Mouse (Mus musculus): ENCODE measurements around the gene Glt1d1. TPM values are rescaled to one million over a fixed set of nuclear protein-coding genes. Genes with fewer than 3 reads are reported as not detected.

Glt1d1 gene
- total RNA-seq (2021), result not detected
- polyA plus RNA-seq (2012; rRNA removed), result not detected in 2 replicates
- long read RNA-seq, result 0 reads

GRCm38 (mm10) chr5:127632167-127633145 is at the start of gene Glt1d1, which contains the start of gene Slc15a4:
TSS of gene Glt1d1 (plus strand) at chr5:127632262.
TSS of gene Slc15a4 (minus strand) at chr5:127632897.
- DNase-seq, result no peak
- no peak within 1 kb of the TSS for H3K9ac ChIP-seq (ENCODE audit: low read depth, low read length)
- 1% methylated on average over 62 of the region's 62 CpGs for WGBS
- no peaks in the 10 kb centered on the region for H3K79me2 ChIP-seq (replicated peaks; ENCODE audit: control insufficient read depth, insufficient read depth, low read length)
- no peak within 1 kb of the TSS for H3K27ac ChIP-seq
- no peak for TF ChIP-seq CTCF (IDR thresholded peaks at IDR 0.05)
- TF ChIP-seq EP300 (IDR thresholded peaks at IDR 0.05; ENCODE audit: insufficient read depth, low read depth, low read length), result no peak
- TF ChIP-seq POLR2A (IDR thresholded peaks at IDR 0.05; ENCODE audit: insufficient read depth, low read depth, low read length), result no peak
- intact Hi-C loops (cut with DNase I), result no loop called here
- H3K4me1 ChIP-seq (ENCODE audit: control insufficient read depth, insufficient read depth, low read length), result no peaks in the 10 kb centered on the region
- no peak within 1 kb of the TSS for H3K4me3 ChIP-seq
- no peaks in the 10 kb centered on the region for H3K36me3 ChIP-seq (ENCODE audit: control insufficient read depth, insufficient read depth, low read length)
- peaks cover 13% of the 10 kb centered on the region for H3K27me3 ChIP-seq (ENCODE audit: control insufficient read depth, insufficient read depth, low read length)

- Histone ChIP-seq H3K27me3 (ENCODE audit: control insufficient read depth, insufficient read depth, low read length) (no peaks in the 10 kb centered on the region), H3K27ac (no peak overlapping the region), H3K4me3 (no peak overlapping the region), H3K4me1 (ENCODE audit: control insufficient read depth, insufficient read depth, low read length) (no peaks in the 10 kb centered on the region), H3K36me3 (ENCODE audit: control insufficient read depth, insufficient read depth, low read length) (no peaks in the 10 kb centered on the region), H3K79me2 (replicated peaks; ENCODE audit: control insufficient read depth, insufficient read depth, low read length) (no peaks in the 10 kb centered on the region), H3K9ac (ENCODE audit: low read depth, low read length) (no peak overlapping the region)
- intact Hi-C loops (cut with DNase I), result no loop called here
- no peak for DNase-seq
- 73% methylated on average over 8 of the region's 8 CpGs for WGBS
- no peak for TF ChIP-seq POLR2A (IDR thresholded peaks at IDR 0.05; ENCODE audit: insufficient read depth, low read depth, low read length)
- TF ChIP-seq CTCF (IDR thresholded peaks at IDR 0.05), result peak; percentile 31
- no peak for TF ChIP-seq EP300 (IDR thresholded peaks at IDR 0.05; ENCODE audit: insufficient read depth, low read depth, low read length)
These were observed 48.4 kb upstream of the Glt1d1 start for GRCm38 (mm10) chr5:127583658-127584057.

- intact Hi-C loops (cut with DNase I), result no loop called here
- no peak for DNase-seq
- TF ChIP-seq EP300 (IDR thresholded peaks at IDR 0.05; ENCODE audit: insufficient read depth, low read depth, low read length) (no peak), POLR2A (IDR thresholded peaks at IDR 0.05; ENCODE audit: insufficient read depth, low read depth, low read length) (no peak), CTCF (IDR thresholded peaks at IDR 0.05) (peak; percentile 40)
- Histone ChIP-seq H3K4me3 (no peak overlapping the region), H3K36me3 (ENCODE audit: control insufficient read depth, insufficient read depth, low read length) (no peaks in the 10 kb centered on the region), H3K9ac (ENCODE audit: low read depth, low read length) (no peak overlapping the region), H3K27ac (no peak overlapping the region), H3K79me2 (replicated peaks; ENCODE audit: control insufficient read depth, insufficient read depth, low read length) (no peaks in the 10 kb centered on the region), H3K27me3 (ENCODE audit: control insufficient read depth, insufficient read depth, low read length) (no peaks in the 10 kb centered on the region), H3K4me1 (ENCODE audit: control insufficient read depth, insufficient read depth, low read length) (no peaks in the 10 kb centered on the region)
- 61% methylated on average over 6 of the region's 6 CpGs for WGBS
These were observed 44.2 kb upstream of the Glt1d1 start for GRCm38 (mm10) chr5:127587854-127588253.

- 64% methylated on average over 5 of the region's 5 CpGs for WGBS
- Histone ChIP-seq H3K27ac (no peak overlapping the region), H3K27me3 (ENCODE audit: control insufficient read depth, insufficient read depth, low read length) (no peaks in the 10 kb centered on the region), H3K4me3 (no peak overlapping the region), H3K36me3 (ENCODE audit: control insufficient read depth, insufficient read depth, low read length) (no peaks in the 10 kb centered on the region), H3K79me2 (replicated peaks; ENCODE audit: control insufficient read depth, insufficient read depth, low read length) (no peaks in the 10 kb centered on the region), H3K4me1 (ENCODE audit: control insufficient read depth, insufficient read depth, low read length) (no peaks in the 10 kb centered on the region), H3K9ac (ENCODE audit: low read depth, low read length) (no peak overlapping the region)
- no peak for TF ChIP-seq EP300 (IDR thresholded peaks at IDR 0.05; ENCODE audit: insufficient read depth, low read depth, low read length)
- TF ChIP-seq CTCF (IDR thresholded peaks at IDR 0.05), result no peak
- no peak for TF ChIP-seq POLR2A (IDR thresholded peaks at IDR 0.05; ENCODE audit: insufficient read depth, low read depth, low read length)
- intact Hi-C loops (cut with DNase I), result no loop called here
- no peak for DNase-seq
These were observed 39.7 kb upstream of the Glt1d1 start for GRCm38 (mm10) chr5:127592406-127592805.

GRCm38 (mm10) chr5:127592854-127593253 is 39.2 kb upstream of the Glt1d1 start:
- 74% methylated on average over 6 of the region's 6 CpGs for WGBS
- no peak overlapping the region for H3K27ac ChIP-seq
- intact Hi-C loops (cut with DNase I), result no loop called here
- no peak for TF ChIP-seq EP300 (IDR thresholded peaks at IDR 0.05; ENCODE audit: insufficient read depth, low read depth, low read length)
- peak; percentile 64 for TF ChIP-seq CTCF (IDR thresholded peaks at IDR 0.05)
- no peak for TF ChIP-seq POLR2A (IDR thresholded peaks at IDR 0.05; ENCODE audit: insufficient read depth, low read depth, low read length)
- no peak for DNase-seq
- H3K4me1 ChIP-seq (ENCODE audit: control insufficient read depth, insufficient read depth, low read length), result no peaks in the 10 kb centered on the region
- H3K4me3 ChIP-seq, result no peak overlapping the region
- H3K79me2 ChIP-seq (replicated peaks; ENCODE audit: control insufficient read depth, insufficient read depth, low read length), result no peaks in the 10 kb centered on the region
- H3K36me3 ChIP-seq (ENCODE audit: control insufficient read depth, insufficient read depth, low read length), result no peaks in the 10 kb centered on the region
- H3K27me3 ChIP-seq (ENCODE audit: control insufficient read depth, insufficient read depth, low read length), result no peaks in the 10 kb centered on the region
- H3K9ac ChIP-seq (ENCODE audit: low read depth, low read length), result no peak overlapping the region

- TF ChIP-seq POLR2A (IDR thresholded peaks at IDR 0.05; ENCODE audit: insufficient read depth, low read depth, low read length) (no peak), EP300 (IDR thresholded peaks at IDR 0.05; ENCODE audit: insufficient read depth, low read depth, low read length) (no peak), CTCF (IDR thresholded peaks at IDR 0.05) (no peak)
- WGBS, result 70% methylated on average over 3 of the region's 3 CpGs
- H3K36me3 ChIP-seq (ENCODE audit: control insufficient read depth, insufficient read depth, low read length), result no peaks in the 10 kb centered on the region
- H3K79me2 ChIP-seq (replicated peaks; ENCODE audit: control insufficient read depth, insufficient read depth, low read length), result no peaks in the 10 kb centered on the region
- no peak for DNase-seq
- H3K9ac ChIP-seq (ENCODE audit: low read depth, low read length), result no peak overlapping the region
- H3K27ac ChIP-seq, result no peak overlapping the region
- intact Hi-C loops (cut with DNase I), result no loop called here
- no peak overlapping the region for H3K4me3 ChIP-seq
- no peaks in the 10 kb centered on the region for H3K27me3 ChIP-seq (ENCODE audit: control insufficient read depth, insufficient read depth, low read length)
- no peaks in the 10 kb centered on the region for H3K4me1 ChIP-seq (ENCODE audit: control insufficient read depth, insufficient read depth, low read length)
These were observed 36.4 kb upstream of the Glt1d1 start for GRCm38 (mm10) chr5:127595676-127596075.
